Mouse (Mus musculus): ENCODE measurements around the gene Tmem60. TPM values are rescaled to one million over a fixed set of nuclear protein-coding genes. Genes with fewer than 3 reads are reported as not detected.

Tmem60 gene
- total and polyA plus RNA-seq, 3 experiments, result 23.5 to 37.4 TPM; not detected in 1

- no peak for TF ChIP-seq JUND (IDR thresholded peaks at IDR 0.05; ENCODE audit: low read depth, low read length)
- 0 out of 2 replicates have a peak, but pooled peaks have one; percentile 7 for TF ChIP-seq CHD2 (IDR thresholded peaks at IDR 0.05; ENCODE audit: low read length)
Observed at GRCm38 (mm10) chr5:20932585-20932984, 50.6 kb downstream of the Tmem60 start (continued).

DNA sequence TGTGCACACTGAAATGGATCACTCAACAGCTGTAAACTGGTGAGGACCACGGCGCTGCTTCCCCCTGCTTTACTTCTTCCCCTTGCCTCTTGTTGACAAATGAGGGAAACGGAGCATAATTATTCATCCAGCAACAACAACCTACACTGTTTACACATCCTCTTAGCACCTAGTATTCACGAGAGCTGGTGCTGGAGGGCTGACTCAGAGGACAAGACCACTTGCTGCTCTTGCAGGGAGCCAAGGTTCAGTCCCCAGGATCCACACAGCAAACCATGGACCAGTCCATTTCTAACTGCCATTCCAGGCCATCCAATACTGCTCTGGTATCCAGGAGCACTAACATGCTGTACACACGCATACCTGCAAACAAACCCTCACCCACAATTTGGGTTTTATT lies 53.9 kb downstream of the Tmem60 start:
- H3K36me3 ChIP-seq (ENCODE audit: control insufficient read depth in 1 of 2, insufficient read depth in 2 of 2, low read length in 2 of 2), result peaks cover 0 to 50% of the 10 kb centered on the region in 2 experiments; a peak in 2 of 4 replicates
- H3K4me1 ChIP-seq (ENCODE audit: control insufficient read depth in 1 of 2, insufficient read depth in 2 of 2, low read length in 2 of 2), result peaks cover 29 to 55% of the 10 kb centered on the region in 2 experiments
- H3K9ac ChIP-seq (ENCODE audit: control insufficient read depth, low read depth, low read length, poor library complexity, severe bottlenecking), result no peak overlapping the region
- no peaks in the 10 kb centered on the region for H3K9me3 ChIP-seq (replicated peaks; ENCODE audit: insufficient read depth, low read length)
- no peaks in the 10 kb centered on the region for H3K27me3 ChIP-seq (ENCODE audit: control insufficient read depth in 1 of 2, insufficient read depth in 2 of 2, low read length in 2 of 2)
- H3K27ac ChIP-seq (ENCODE audit: control insufficient read depth, low read depth, low read length), result no peak overlapping the region
- TF ChIP-seq GATA1 (IDR thresholded peaks at IDR 0.05; ENCODE audit: low read depth, low read length) (no peak), POLR2A (IDR thresholded peaks at IDR 0.05; ENCODE audit: control insufficient read depth in 1 of 2, insufficient read depth in 1 of 2, low read depth in 1 of 2, low read length in 2 of 2, poor library complexity in 1 of 2) (no peak), UBTF (IDR thresholded peaks at IDR 0.05; ENCODE audit: borderline replicate concordance, insufficient read depth, low read depth, low read length) (no peak), MEF2A (IDR thresholded peaks at IDR 0.05; ENCODE audit: extremely low read depth, insufficient replicate concordance, low read depth, low read length, poor library complexity, severe bottlenecking) (no peak), ETS1 (IDR thresholded peaks at IDR 0.05; ENCODE audit: low read depth, low read length) (no peak), SIN3A (IDR thresholded peaks at IDR 0.05; ENCODE audit: low read length) (no peak), TAL1 (IDR thresholded peaks at IDR 0.05; ENCODE audit: low read length) (no peak), MYC (IDR thresholded peaks at IDR 0.05; ENCODE audit: low read depth, low read length) (no peak), NELFE (IDR thresholded peaks at IDR 0.05; ENCODE audit: low read depth, low read length) (no peak), KAT2A (conservative IDR thresholded peaks at IDR 0.05; ENCODE audit: low read depth, low read length) (no peak), MAFK (IDR thresholded peaks at IDR 0.05; ENCODE audit: borderline replicate concordance, low read depth, low read length) (no peak), HCFC1 (IDR thresholded peaks at IDR 0.05; ENCODE audit: low read depth, low read length) (no peak), CTCF (IDR thresholded peaks at IDR 0.05 in 2 of 3, conservative IDR thresholded peaks at IDR 0.05 in 1 of 3; ENCODE audit: control insufficient read depth in 1 of 3, insufficient read depth in 1 of 3, low read depth in 2 of 3, low read length in 3 of 3, poor library complexity in 1 of 3, severe bottlenecking in 1 of 3) (no peak), POLR2AphosphoS5 (IDR thresholded peaks at IDR 0.05; ENCODE audit: borderline replicate concordance, low read depth, low read length) (no peak), RCOR1 (IDR thresholded peaks at IDR 0.05; ENCODE audit: low read depth, low read length) (no peak), MAZ (IDR thresholded peaks at IDR 0.05; ENCODE audit: low read depth, low read length) (no peak), MAX (IDR thresholded peaks at IDR 0.05; ENCODE audit: low read length) (no peak), CHD1 (IDR thresholded peaks at IDR 0.05; ENCODE audit: low read depth, low read length) (no peak), ZNF384 (IDR thresholded peaks at IDR 0.05; ENCODE audit: low read depth, low read length) (no peak)
- H3K4me3 ChIP-seq (ENCODE audit: control insufficient read depth in 1 of 2, insufficient read depth in 1 of 2, low read depth in 2 of 2, low read length in 2 of 2), result no peak overlapping the region
- peaks cover 45% of the 10 kb centered on the region for H3K79me2 ChIP-seq (ENCODE audit: control insufficient read depth, insufficient read depth, low read length, poor library complexity)
- no peak for DNase-seq (ENCODE audit: low read depth, low spot score)

Other genes with a start within 250 kb of the Tmem60 start
- 18.2 and 20.0 TPM in 2 replicates for gene Phtf2, start 67 bp upstream of the Tmem60 start, total RNA-seq (2012; rRNA removed)
- 10 to 100 TPM in 1 of 2 experiments, not detected in 1; 20.0 TPM for gene Phtf2, start 67 bp upstream of the Tmem60 start, polyA plus RNA-seq (2012; ENCODE audit: insufficient read depth in 1 of 2, insufficient read length in 2 of 2, low read depth in 1 of 2, low replicate concordance in 2 of 2, missing spikeins in 1 of 2)
- 5.0 and 5.7 TPM in 2 replicates for gene Rsbn1l, start 74.2 kb downstream of the Tmem60 start, total RNA-seq (2012; rRNA removed)
- gene Rsbn1l, start 74.2 kb downstream of the Tmem60 start, polyA plus RNA-seq (2012; ENCODE audit: insufficient read depth in 1 of 2, insufficient read length in 2 of 2, low read depth in 1 of 2, low replicate concordance in 2 of 2, missing spikeins in 1 of 2), result 10 to 100 TPM; 17.4 to 78.2 TPM
- 14.8 and 23.2 TPM in 2 replicates for gene Ptpn12, start 173.7 kb downstream of the Tmem60 start, total RNA-seq (2012; rRNA removed)
- gene Ptpn12, start 173.7 kb downstream of the Tmem60 start, polyA plus RNA-seq (2012; ENCODE audit: insufficient read depth in 1 of 2, insufficient read length in 2 of 2, low read depth in 1 of 2, low replicate concordance in 2 of 2, missing spikeins in 1 of 2), result 100 to 1,000 TPM in 1 of 2 experiments, 10 to 100 TPM in 1; 58.2 to 177 TPM

Measured in MEL (cell line).